Mouse (Mus musculus): ENCODE data around the gene Npff. TPM values are rescaled to one million over a fixed set of nuclear protein-coding genes. Genes with fewer than 3 reads are reported as not detected.

The Npff gene
- total RNA-seq, 2 experiments from 2014 or later, result 1.4 to 1.7 TPM

- no peak for DNase-seq
- intact Hi-C loops (cut with DNase I; ENCODE audit: low total_unique reads), result no loop called here
Observed at GRCm38 (mm10) chr15:102507561-102507960, 17.2 kb downstream of the Npff start.

- DNase-seq, result no peak
- intact Hi-C loops (cut with DNase I; ENCODE audit: low total_unique reads), result no loop called here
Observed at GRCm38 (mm10) chr15:102506864-102507263, 17.9 kb downstream of the Npff start.

- no peak for DNase-seq
- intact Hi-C loops (cut with DNase I; ENCODE audit: low total_unique reads), result no loop called here
Observed at GRCm38 (mm10) chr15:102506464-102506830, 18.3 kb downstream of the Npff start.

GRCm38 (mm10) chr15:102505770-102506463 is 18.8 kb downstream of the Npff start:
- DNase-seq, result no peak
- intact Hi-C loops (cut with DNase I; ENCODE audit: low total_unique reads), result no loop called here

GRCm38 (mm10) chr15:102505073-102505769 is 19.5 kb downstream of the Npff start:
- DNase-seq, result no peak
- intact Hi-C loops (cut with DNase I; ENCODE audit: low total_unique reads), result no loop called here

- DNase-seq, result no peak
- intact Hi-C loops (cut with DNase I; ENCODE audit: low total_unique reads), result no loop called here
Observed at GRCm38 (mm10) chr15:102503924-102504782, 20.6 kb downstream of the Npff start.

GRCm38 (mm10) chr15:102503447-102503846 is 21.3 kb downstream of the Npff start, which contains the start of gene Gm10337:
TSS of gene Gm10337 (plus strand) at chr15:102503722.
- no peak for DNase-seq
- intact Hi-C loops (cut with DNase I; ENCODE audit: low total_unique reads), result no loop called here

- intact Hi-C loops (cut with DNase I; ENCODE audit: low total_unique reads), result no loop called here
Observed at GRCm38 (mm10) chr15:102502254-102502840, 22.4 kb downstream of the Npff start.

GRCm38 (mm10) chr15:102501084-102501814 is 23.5 kb downstream of the Npff start:
- DNase-seq, result no peak
- intact Hi-C loops (cut with DNase I; ENCODE audit: low total_unique reads), result no loop called here

More at GRCm38 (mm10) chr15:102502254-102502840, 22.4 kb downstream of the Npff start:
- DNase-seq, result no peak

GRCm38 (mm10) chr15:102500479-102500878 is 24.3 kb downstream of the Npff start:
- intact Hi-C loops (cut with DNase I; ENCODE audit: low total_unique reads), result no loop called here
- no peak for DNase-seq

GRCm38 (mm10) chr15:102499851-102500250 is 24.9 kb downstream of the Npff start:
- DNase-seq, result no peak
- intact Hi-C loops (cut with DNase I; ENCODE audit: low total_unique reads), result no loop called here

- DNase-seq, result no peak
- intact Hi-C loops (cut with DNase I; ENCODE audit: low total_unique reads), result no loop called here
Observed at GRCm38 (mm10) chr15:102499370-102499769, 25.4 kb downstream of the Npff start.

- no peak for DNase-seq
- intact Hi-C loops (cut with DNase I; ENCODE audit: low total_unique reads), result no loop called here
Observed at GRCm38 (mm10) chr15:102498322-102498721, 26.4 kb downstream of the Npff start.

GRCm38 (mm10) chr15:102487664-102488063 is 37.1 kb downstream of the Npff start:
- no peak for DNase-seq
- intact Hi-C loops (cut with DNase I; ENCODE audit: low total_unique reads), result no loop called here

- DNase-seq, result no peak
- intact Hi-C loops (cut with DNase I; ENCODE audit: low total_unique reads), result no loop called here
Observed at GRCm38 (mm10) chr15:102485853-102486252, 38.9 kb downstream of the Npff start.

- DNase-seq, result no peak
- intact Hi-C loops (cut with DNase I; ENCODE audit: low total_unique reads), result no loop called here
Observed at GRCm38 (mm10) chr15:102483136-102483535, 41.6 kb downstream of the Npff start.

- intact Hi-C loops (cut with DNase I; ENCODE audit: low total_unique reads), result no loop called here
- no peak for DNase-seq
Observed at GRCm38 (mm10) chr15:102474520-102474919, 50.2 kb downstream of the Npff start.

Measured in gastrocnemius, postnatal 14 days (tissue).